Mouse (Mus musculus): Measurements from ENCODE around the gene Akna.

- no peak for TF ChIP-seq CTCF (IDR thresholded peaks at IDR 0.05 in 2 of 3, conservative IDR thresholded peaks at IDR 0.05 in 1 of 3; ENCODE audit: control insufficient read depth in 1 of 3, insufficient read depth in 1 of 3, low read depth in 2 of 3, low read length in 3 of 3, poor library complexity in 1 of 3, severe bottlenecking in 1 of 3)
- no peak for TF ChIP-seq POLR2A (IDR thresholded peaks at IDR 0.05; ENCODE audit: control insufficient read depth in 1 of 2, insufficient read depth in 1 of 2, low read depth in 1 of 2, low read length in 2 of 2, poor library complexity in 1 of 2)
- TF ChIP-seq NELFE (IDR thresholded peaks at IDR 0.05; ENCODE audit: low read depth, low read length): no peak
- TF ChIP-seq MYC (IDR thresholded peaks at IDR 0.05; ENCODE audit: low read depth, low read length): no peak
- TF ChIP-seq UBTF (IDR thresholded peaks at IDR 0.05; ENCODE audit: borderline replicate concordance, insufficient read depth, low read depth, low read length): no peak
- no peak for TF ChIP-seq BHLHE40 (IDR thresholded peaks at IDR 0.05; ENCODE audit: borderline replicate concordance, low read depth, low read length)
Measured at GRCm38 (mm10) chr4:63348524-63348923, 54.6 kb downstream of the Akna start.

All from MEL (cell line).